Mouse (Mus musculus) cerebellum, adult 2 months (tissue): ENCODE results near the gene Fblim1.

Experiments
- CTCF ChIP-seq: fragments of 200-500 bp; IDR thresholded peaks from 2 replicates; pipeline ENCODE4 v1.5.1; 2011; ENCODE audit warnings: low read depth, mild to moderate bottlenecking, control low read depth, low read length, moderate library complexity, borderline replicate concordance; ENCODE audit not compliant: insufficient read depth
- POLR2A ChIP-seq: fragments of 200-500 bp; IDR thresholded peaks from 2 replicates; pipeline ENCODE4 v1.6.1; 2011; ENCODE audit warnings: low read length, control low read depth, borderline replicate concordance; ENCODE audit not compliant: insufficient read depth

- TF ChIP-seq CTCF = no peak
- no peak for TF ChIP-seq POLR2A
Measured at GRCm38 (mm10) chr4:141623037-141623436, 17.1 kb upstream of the Fblim1 start.
